Mouse (Mus musculus) gonadal fat pad, adult 2 months (tissue): ENCODE data around the gene Serpinb6b. TPM values are rescaled to one million over a fixed set of nuclear protein-coding genes. Genes with fewer than 3 reads are reported as not detected.

Experiments
- polyA plus RNA-seq: library from polyadenylated mRNA; depleted of rRNA; stranded (reverse); fragments of >200 nt; gene quantifications from 2 replicates; pipeline ENCODE4 v1.2.3, GENCODE M21; 2012; rRNA removed

Serpinb6b gene
- polyA plus RNA-seq, 1 experiment = 7.3 TPM

Other genes with a start within 250 kb of the Serpinb6b start
- gene Mylk4, start 181.3 kb upstream of the Serpinb6b start, polyA plus RNA-seq = 0.05 and 0.15 TPM in 2 replicates
- 27.3 and 28.1 TPM in 2 replicates for gene Wrnip1, start 163.2 kb upstream of the Serpinb6b start, polyA plus RNA-seq
- gene D930007J09Rik, start 162.4 kb upstream of the Serpinb6b start, polyA plus RNA-seq = 0.50 TPM in 1 of 2 replicates, not detected in the other
- gene Serpinb1a, start 114.0 kb upstream of the Serpinb6b start, polyA plus RNA-seq = 4.1 and 6.2 TPM in 2 replicates
- not detected in 2 replicates for gene Serpinb1c, start 67.0 kb upstream of the Serpinb6b start, polyA plus RNA-seq
- 11.6 and 14.1 TPM in 2 replicates for gene Serpinb9, start 38.0 kb downstream of the Serpinb6b start, polyA plus RNA-seq
- 0.04 and 0.14 TPM in 2 replicates for gene Serpinb9b, start 62.2 kb downstream of the Serpinb6b start, polyA plus RNA-seq
- gene Serpinb1b, start 113.4 kb downstream of the Serpinb6b start, polyA plus RNA-seq = 0.19 and 0.94 TPM in 2 replicates
- not detected in 2 replicates for gene Serpinb9c, start 194.5 kb downstream of the Serpinb6b start, polyA plus RNA-seq
- gene Serpinb9d, start 227.8 kb downstream of the Serpinb6b start, polyA plus RNA-seq = not detected in 2 replicates